Mouse (Mus musculus): ENCODE results near the gene Pitx3. TPM values are rescaled to one million over a fixed set of nuclear protein-coding genes. Genes with fewer than 3 reads are reported as not detected.
"Not testable (repeated sequence)": the region's sequence is repeated elsewhere in the genome, so short reads cannot be mapped to it uniquely, and the experiment has no call there.

The Pitx3 gene
- polyA plus RNA-seq, 1 experiment from 2014 or later = 3.4 TPM

DNA sequence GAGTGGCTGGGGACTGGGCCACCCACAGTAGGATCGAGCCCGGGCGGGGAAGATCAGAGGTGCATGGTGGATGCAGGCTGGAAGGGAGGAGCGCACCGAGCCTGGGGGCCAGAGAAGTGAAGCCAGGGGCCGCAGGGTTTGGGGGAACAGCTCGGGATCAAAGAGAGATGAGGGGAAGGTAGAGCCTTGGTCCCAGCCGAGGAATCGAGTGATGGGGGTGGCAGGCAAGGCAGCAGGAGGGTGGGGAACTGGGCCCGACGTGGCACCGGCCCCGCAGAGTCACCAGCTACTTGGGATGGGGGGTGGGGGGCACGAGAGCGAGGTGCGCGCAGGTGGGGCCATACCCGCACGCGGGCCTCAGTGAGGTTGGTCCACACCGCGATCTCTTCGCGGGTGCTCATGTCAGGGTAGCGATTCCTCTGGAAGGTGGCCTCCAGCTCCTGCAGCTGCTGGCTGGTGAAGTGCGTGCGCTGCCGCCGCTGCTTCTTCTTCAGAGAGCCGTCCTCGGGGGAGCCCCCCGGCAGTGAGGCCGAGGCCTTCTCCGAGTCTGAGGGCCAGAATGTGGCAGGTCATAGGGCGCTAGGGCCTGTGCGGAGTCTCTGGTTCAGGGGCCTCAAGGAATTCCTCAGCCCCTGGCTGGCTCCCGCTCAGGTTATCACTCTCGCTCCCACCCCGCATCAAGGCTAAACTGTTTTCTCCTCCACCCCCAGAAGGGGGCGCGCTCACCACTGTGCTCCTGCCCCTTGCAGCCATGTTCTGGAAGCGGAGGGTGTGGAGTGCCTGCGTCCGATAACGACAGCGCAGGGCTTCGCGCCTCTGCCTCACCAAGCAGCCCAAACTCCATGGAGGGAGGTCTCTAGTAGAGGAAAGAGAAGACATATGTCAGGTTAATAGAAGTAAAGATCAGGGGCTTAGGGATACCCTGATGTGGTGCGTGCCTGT lies 11.2 kb downstream of the Pitx3 start:
- Histone ChIP-seq H3K4me3 (ENCODE audit: low read depth, low read length) (peak overlapping the region; percentile 47), H3K4me2 (ENCODE audit: low read depth, severe bottlenecking) (peak overlapping the region; percentile 100), H3K9me3 (ENCODE audit: control insufficient read depth, low read length) (no peaks in the 10 kb centered on the region), H3K4me1 (ENCODE audit: control insufficient read depth, insufficient read depth, low read length) (peaks cover 19% of the 10 kb centered on the region), H3K36me3 (ENCODE audit: control insufficient read depth, insufficient read depth, low read length) (no peaks in the 10 kb centered on the region), H3K27ac (replicated peaks; ENCODE audit: low read depth, low read length) (no peak overlapping the region), H3K27me3 (ENCODE audit: control insufficient read depth, insufficient read depth, low read length) (peaks cover 68% of the 10 kb centered on the region), H3K9ac (ENCODE audit: low read length) (peak overlapping the region; percentile 49; the same call in 1 of the 2 replicates)
- WGBS = 3% methylated on average over 49 of the region's 49 CpGs
- DNase-seq (ENCODE audit: low spot score) (peak; percentile 84), ATAC-seq (ENCODE audit: insufficient number of reproducible peaks, low FRiP score, low TSS enrichment, low read depth) (no peak)

DNA sequence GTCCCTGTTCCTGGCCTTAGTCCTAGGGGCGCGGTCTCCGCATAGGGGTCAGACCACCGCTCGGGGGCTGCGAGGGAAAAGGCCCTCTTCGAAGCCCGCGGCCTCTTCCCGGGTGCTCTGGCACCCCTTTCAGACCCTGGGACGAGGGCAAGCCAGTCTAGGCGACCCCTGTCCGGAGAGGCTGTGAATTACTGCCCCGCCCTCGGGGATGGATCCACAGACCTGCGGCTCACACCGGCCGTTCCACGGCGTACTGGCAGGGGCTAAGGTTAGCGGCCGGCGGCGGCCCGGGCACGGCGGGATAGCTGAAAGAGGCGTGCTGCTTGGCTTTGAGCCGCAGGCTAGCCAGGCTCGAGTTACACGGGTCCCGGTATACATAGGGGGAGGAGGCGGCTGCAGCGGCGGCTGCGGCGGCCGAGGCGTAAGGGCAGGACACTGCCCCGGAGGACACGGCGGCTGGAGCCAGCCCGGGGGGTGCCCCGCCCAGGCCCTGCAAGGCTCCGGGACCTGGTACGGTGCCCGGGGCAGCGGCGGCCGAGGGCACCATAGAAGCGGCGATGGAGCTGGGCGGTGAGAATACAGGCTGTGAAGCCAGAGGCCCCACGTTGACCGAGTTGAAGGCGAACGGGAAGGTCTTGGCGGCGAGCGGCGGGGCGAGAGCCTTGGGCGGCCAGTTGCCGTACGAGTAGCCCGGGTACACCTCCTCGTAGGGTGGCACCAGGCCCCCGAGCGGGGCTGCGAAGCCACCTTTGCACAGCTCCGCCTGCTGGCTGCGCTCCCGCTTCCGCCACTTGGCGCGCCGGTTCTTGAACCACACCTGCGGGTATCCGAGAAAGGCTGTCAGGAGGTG lies 12.1 kb downstream of the Pitx3 start:
- H3K4me3 ChIP-seq (ENCODE audit: low read depth, low read length) = peak overlapping the region; percentile 47
- H3K4me1 ChIP-seq (ENCODE audit: control insufficient read depth, insufficient read depth, low read length) = peaks cover 18% of the 10 kb centered on the region
- no peaks in the 10 kb centered on the region for H3K36me3 ChIP-seq (ENCODE audit: control insufficient read depth, insufficient read depth, low read length)
- 0 out of 2 replicates have a peak overlapping the region, but pooled peaks have one; percentile 14 for H3K27ac ChIP-seq (replicated peaks; ENCODE audit: low read depth, low read length)
- WGBS = under 1% methylated on average over 69 of the region's 79 CpGs
- H3K27me3 ChIP-seq (ENCODE audit: control insufficient read depth, insufficient read depth, low read length) = peaks cover 76% of the 10 kb centered on the region
- DNase-seq (ENCODE audit: low spot score) (peak; percentile 77), ATAC-seq (ENCODE audit: insufficient number of reproducible peaks, low FRiP score, low TSS enrichment, low read depth) (peak; percentile 68)
- peak overlapping the region; percentile 100 for H3K4me2 ChIP-seq (ENCODE audit: low read depth, severe bottlenecking)
- H3K9me3 ChIP-seq (ENCODE audit: control insufficient read depth, low read length) = no peaks in the 10 kb centered on the region
- H3K9ac ChIP-seq (ENCODE audit: low read length) = peak overlapping the region; percentile 49

DNA sequence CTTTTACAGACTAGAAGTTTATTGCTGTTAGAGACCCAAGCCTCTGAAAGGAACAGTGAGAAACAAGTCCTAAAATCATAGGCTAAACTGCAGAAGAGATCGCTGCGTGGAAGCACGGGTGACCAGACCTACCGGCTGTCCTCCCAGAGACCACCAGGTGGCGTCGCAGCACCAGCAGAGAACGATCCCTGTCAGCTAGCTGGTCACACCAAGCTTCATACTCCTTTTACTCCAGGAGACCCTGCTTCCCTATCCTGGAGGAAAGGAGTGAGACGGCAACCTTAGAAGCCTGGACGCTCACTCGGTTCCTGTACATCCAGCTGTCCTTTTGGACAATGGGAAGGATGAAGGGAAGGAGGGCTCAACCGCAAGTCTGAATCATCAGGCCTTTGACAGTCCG lies 12.8 kb downstream of the Pitx3 start:
- Histone ChIP-seq H3K27me3 (ENCODE audit: control insufficient read depth, insufficient read depth, low read length) (peaks cover 83% of the 10 kb centered on the region), H3K27ac (replicated peaks; ENCODE audit: low read depth, low read length) (0 out of 2 replicates have a peak overlapping the region, but pooled peaks have one; percentile 14), H3K4me2 (ENCODE audit: low read depth, severe bottlenecking) (peak overlapping the region; percentile 100), H3K36me3 (ENCODE audit: control insufficient read depth, insufficient read depth, low read length) (no peaks in the 10 kb centered on the region), H3K4me1 (ENCODE audit: control insufficient read depth, insufficient read depth, low read length) (peaks cover 12% of the 10 kb centered on the region), H3K9me3 (ENCODE audit: control insufficient read depth, low read length) (no peaks in the 10 kb centered on the region), H3K9ac (ENCODE audit: low read length) (no peak overlapping the region), H3K4me3 (ENCODE audit: low read depth, low read length) (peak overlapping the region; percentile 47)
- 0 out of 2 replicates have a peak, but pooled peaks have one; percentile 29 for ATAC-seq (ENCODE audit: insufficient number of reproducible peaks, low FRiP score, low TSS enrichment, low read depth)
- WGBS = 1% methylated on average over 12 of the region's 12 CpGs
- DNase-seq (ENCODE audit: low spot score) = peak; percentile 96

DNA sequence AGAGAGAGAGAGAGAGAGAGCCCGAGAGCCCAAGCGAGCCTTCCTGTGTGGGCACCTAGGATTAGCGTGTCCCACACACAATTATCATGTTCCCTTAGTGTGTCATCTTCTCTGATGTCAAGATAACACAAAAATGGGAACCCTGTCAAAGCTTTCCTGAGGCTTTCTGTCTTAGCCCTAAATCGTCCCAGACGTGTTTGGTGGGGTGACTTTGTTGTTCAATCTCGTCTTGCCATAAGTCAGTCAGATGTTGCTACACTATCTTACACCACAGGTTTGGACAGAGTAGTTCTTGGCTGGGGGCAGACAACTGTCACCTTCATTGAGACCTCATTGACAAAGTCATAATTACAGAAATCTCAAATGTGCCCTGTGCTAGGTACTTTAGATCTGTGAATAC lies 15.5 kb downstream of the Pitx3 start:
- Histone ChIP-seq H3K9me3 (ENCODE audit: control insufficient read depth, low read length) (no peaks in the 10 kb centered on the region), H3K36me3 (ENCODE audit: control insufficient read depth, insufficient read depth, low read length) (no peaks in the 10 kb centered on the region), H3K9ac (ENCODE audit: low read length) (no peak overlapping the region), H3K27ac (replicated peaks; ENCODE audit: low read depth, low read length) (no peak overlapping the region), H3K27me3 (ENCODE audit: control insufficient read depth, insufficient read depth, low read length) (peaks cover 67% of the 10 kb centered on the region), H3K4me2 (ENCODE audit: low read depth, severe bottlenecking) (no peak overlapping the region), H3K4me1 (ENCODE audit: control insufficient read depth, insufficient read depth, low read length) (peaks cover 12% of the 10 kb centered on the region), H3K4me3 (ENCODE audit: low read depth, low read length) (no peak overlapping the region)
- ATAC-seq (ENCODE audit: insufficient number of reproducible peaks, low FRiP score, low TSS enrichment, low read depth) (no peak), DNase-seq (ENCODE audit: low spot score) (no peak)
- WGBS = 46% methylated on average over 6 of the region's 6 CpGs

DNA sequence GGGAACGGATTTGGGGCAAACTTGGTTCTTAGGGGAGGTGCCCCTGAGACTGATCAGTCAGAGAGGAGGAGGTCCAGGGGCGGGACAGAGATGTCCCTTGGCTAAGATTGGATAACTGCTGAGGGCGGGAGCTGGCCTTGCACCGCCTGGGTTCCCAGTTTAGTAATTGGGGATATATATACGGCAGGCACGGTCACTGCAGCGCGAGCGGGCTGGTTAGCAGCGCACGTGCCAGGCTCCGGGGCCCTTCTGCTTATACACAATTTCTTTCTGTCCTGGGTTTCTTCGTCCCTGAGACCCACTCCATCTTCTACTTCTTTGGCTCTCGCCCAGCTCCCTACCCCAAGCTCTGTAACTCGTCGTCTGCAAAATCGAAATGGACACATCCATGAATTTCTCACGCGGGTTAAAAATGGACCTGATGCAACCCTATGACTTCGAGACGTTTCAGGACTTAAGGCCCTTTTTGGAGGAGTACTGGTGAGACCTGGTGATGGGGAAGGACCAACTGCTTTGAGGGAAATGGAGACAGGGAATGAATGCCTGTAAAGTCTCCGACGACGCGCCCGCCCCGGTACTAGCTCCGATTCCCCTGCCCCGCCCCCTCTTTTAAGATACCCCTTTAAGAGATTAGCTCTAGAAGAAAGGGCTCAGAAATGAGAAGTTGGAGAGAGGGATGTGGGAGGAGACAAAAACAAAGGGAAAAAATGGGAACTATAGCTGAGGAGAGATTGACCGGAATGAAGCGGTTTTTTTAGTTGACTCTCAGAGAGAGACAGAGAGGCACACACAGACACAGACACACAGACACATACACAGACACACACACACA lies 16.2 kb downstream of the Pitx3 start, which contains the start of gene Elovl3:
TSS of gene Elovl3 (plus strand) at position 204 of the 832 bp plus-strand sequence.
- H3K9me3 ChIP-seq (ENCODE audit: control insufficient read depth, low read length) = no peaks in the 10 kb centered on the region
- H3K36me3 ChIP-seq (ENCODE audit: control insufficient read depth, insufficient read depth, low read length) = no peaks in the 10 kb centered on the region
- peaks cover 61% of the 10 kb centered on the region for H3K27me3 ChIP-seq (ENCODE audit: control insufficient read depth, insufficient read depth, low read length)
- H3K4me1 ChIP-seq (ENCODE audit: control insufficient read depth, insufficient read depth, low read length) = peaks cover 12% of the 10 kb centered on the region
- H3K9ac ChIP-seq (ENCODE audit: low read length) = no peak within 1 kb of the TSS
- H3K4me2 ChIP-seq (ENCODE audit: low read depth, severe bottlenecking) = no peak within 1 kb of the TSS
- WGBS = 5% methylated on average over 31 of the region's 31 CpGs
- H3K4me3 ChIP-seq (ENCODE audit: low read depth, low read length) = no peak within 1 kb of the TSS
- no peak for DNase-seq (ENCODE audit: low spot score)
- ATAC-seq (ENCODE audit: insufficient number of reproducible peaks, low FRiP score, low TSS enrichment, low read depth) = no peak
- no peak within 1 kb of the TSS for H3K27ac ChIP-seq (replicated peaks; ENCODE audit: low read depth, low read length)

DNA sequence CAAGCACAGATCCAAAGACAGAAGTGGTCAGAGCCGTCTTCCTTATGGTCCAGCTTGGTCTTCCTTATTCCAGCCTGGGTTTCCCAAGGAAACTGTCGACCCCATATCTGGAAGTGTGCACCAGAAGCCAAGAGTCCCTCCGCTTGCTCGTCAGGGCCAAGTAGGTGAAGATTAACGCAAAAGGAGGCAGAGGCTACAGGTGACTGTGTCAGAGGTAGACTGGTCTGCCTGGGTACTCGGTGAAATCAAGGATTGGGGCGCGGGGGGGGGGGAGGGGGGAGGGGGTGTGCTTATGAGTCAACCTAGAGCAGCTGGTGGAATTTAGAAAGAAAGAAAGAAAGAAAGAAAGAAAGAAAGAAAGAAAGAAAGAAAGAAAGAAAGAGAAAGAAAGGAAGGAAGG lies 16.8 kb downstream of the Pitx3 start:
- Histone ChIP-seq H3K4me3 (ENCODE audit: low read depth, low read length) (no peak overlapping the region), H3K9ac (ENCODE audit: low read length) (no peak overlapping the region)
- 8% methylated on average over 5 of the region's 8 CpGs for WGBS

DNA sequence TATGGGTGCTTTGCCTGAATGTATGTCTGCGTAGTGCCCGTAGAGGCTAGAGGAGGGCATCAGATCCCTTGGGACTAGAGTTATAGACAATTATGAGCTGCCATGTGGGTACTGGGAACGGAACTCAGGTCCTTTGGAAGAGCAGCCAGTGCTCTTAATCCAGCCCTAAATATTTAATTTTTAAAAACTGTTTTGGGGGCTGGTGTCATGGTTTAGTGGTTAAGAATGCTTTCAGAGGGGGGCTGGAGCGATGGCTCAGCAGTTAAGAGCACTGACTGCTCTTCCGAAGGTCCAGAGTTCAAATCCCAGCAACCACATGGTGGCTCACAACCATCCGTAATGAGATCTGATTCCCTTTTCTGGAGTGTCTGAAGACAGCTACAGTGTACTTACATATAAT lies 18.4 kb downstream of the Pitx3 start:
- not testable (repeated sequence) for DNase-seq (ENCODE audit: low spot score); H3K9me3 ChIP-seq (ENCODE audit: control insufficient read depth, low read length); H3K4me3 ChIP-seq (ENCODE audit: low read depth, low read length); H3K4me2 ChIP-seq (ENCODE audit: low read depth, severe bottlenecking); H3K36me3 ChIP-seq (ENCODE audit: control insufficient read depth, insufficient read depth, low read length); H3K4me1 ChIP-seq (ENCODE audit: control insufficient read depth, insufficient read depth, low read length); H3K9ac ChIP-seq (ENCODE audit: low read length); H3K27ac ChIP-seq (replicated peaks; ENCODE audit: low read depth, low read length); ATAC-seq (ENCODE audit: insufficient number of reproducible peaks, low FRiP score, low TSS enrichment, low read depth)
- H3K27me3 ChIP-seq (ENCODE audit: control insufficient read depth, insufficient read depth, low read length) = peaks cover 44% of the 10 kb centered on the region
- WGBS = 78% methylated on average over 6 of the region's 6 CpGs

More for the DNA sequence above, 16.8 kb downstream of the Pitx3 start:
- peaks cover 54% of the 10 kb centered on the region for H3K27me3 ChIP-seq (ENCODE audit: control insufficient read depth, insufficient read depth, low read length)
- no peaks in the 10 kb centered on the region for H3K9me3 ChIP-seq (ENCODE audit: control insufficient read depth, low read length)
- ATAC-seq (ENCODE audit: insufficient number of reproducible peaks, low FRiP score, low TSS enrichment, low read depth) = no peak
- DNase-seq (ENCODE audit: low spot score) = no peak
- no peaks in the 10 kb centered on the region for H3K36me3 ChIP-seq (ENCODE audit: control insufficient read depth, insufficient read depth, low read length)
- no peak overlapping the region for H3K4me2 ChIP-seq (ENCODE audit: low read depth, severe bottlenecking)
- H3K27ac ChIP-seq (replicated peaks; ENCODE audit: low read depth, low read length) = no peak overlapping the region
- H3K4me1 ChIP-seq (ENCODE audit: control insufficient read depth, insufficient read depth, low read length) = peaks cover 7% of the 10 kb centered on the region
